Mouse (Mus musculus) forebrain, embryonic 14.5 days (tissue): Measurements from ENCODE around the gene Leap2. TPM values are rescaled to one million over a fixed set of nuclear protein-coding genes. Genes with fewer than 3 reads are reported as not detected.

Experiments
- microRNA-seq: library from miRNA; unstranded; fragments of <30 nt; microRNA quantifications from one replicate; pipeline ENCODE4, GENCODE M21; 2016
- polyA plus RNA-seq: library from polyadenylated mRNA; unstranded; fragments of >200 nt; fragmentation: Nextera tagmentation; extraction: Ambion mirVana; gene quantifications from 2 replicates; pipeline ENCODE4 v1.2.1, GENCODE M21; 2014

Gene Leap2
- polyA plus RNA-seq, 1 experiment from 2014 or later = not detected

Small RNAs within 50 kb of the gene (microRNA-seq; reads per million reads assigned to microRNA genes)
- gene Mir6920 = not detected

Other genes with a start within 250 kb of the Leap2 start
- gene Hspa4, start 122.7 kb downstream of the Leap2 start, polyA plus RNA-seq = 55.5 and 58.6 TPM in 2 replicates
- 16.0 and 17.0 TPM in 2 replicates for gene Zcchc10, start 98.5 kb downstream of the Leap2 start, polyA plus RNA-seq
- gene Aff4, start 72.3 kb downstream of the Leap2 start, polyA plus RNA-seq = 69.4 and 79.4 TPM in 2 replicates
- 637 and 819 TPM in 2 replicates for gene Uqcrq, start 7.7 kb upstream of the Leap2 start, polyA plus RNA-seq
- 3.3 and 3.9 TPM in 2 replicates for gene Gdf9, start 7.9 kb upstream of the Leap2 start, polyA plus RNA-seq
- gene Gm10447, start 33.9 kb upstream of the Leap2 start, polyA plus RNA-seq = not detected in 2 replicates
- 1.5 and 1.7 TPM in 2 replicates for gene Shroom1, start 34.0 kb upstream of the Leap2 start, polyA plus RNA-seq
- not detected in 2 replicates for gene Gm9837, start 47.3 kb upstream of the Leap2 start, polyA plus RNA-seq
- 0.19 TPM in 1 of 2 replicates, not detected in the other for gene Gm9945, start 57.0 kb upstream of the Leap2 start, polyA plus RNA-seq
- gene Sowaha, start 57.1 kb upstream of the Leap2 start, polyA plus RNA-seq = 1.2 and 1.7 TPM in 2 replicates
- 12.3 and 16.7 TPM in 2 replicates for gene Sept8, start 96.1 kb upstream of the Leap2 start, polyA plus RNA-seq
- 215 and 216 TPM in 2 replicates for gene Kif3a, start 144.2 kb upstream of the Leap2 start, polyA plus RNA-seq
- gene Il4, start 195.5 kb upstream of the Leap2 start, polyA plus RNA-seq = 5.9 and 6.9 TPM in 2 replicates
- gene Il13, start 211.5 kb upstream of the Leap2 start, polyA plus RNA-seq = not detected in 2 replicates